Mouse (Mus musculus) R1 (cell line): ENCODE data around the gene Slc46a2.
A peak's percentile ranks its signal among the peaks of the same experiment; 100 is the strongest.

Experiments used
- DNase-seq: peaks from one replicate; pipeline ENCODE4 v3.0.0-alpha.2; 2018; ENCODE audit warnings: low read depth, low spot score

Slc46a2 gene

GRCm38 (mm10) chr4:59891723-59892416 lies 23.0 kb downstream of the Slc46a2 start:
- DNase-seq: no peak

DNA sequence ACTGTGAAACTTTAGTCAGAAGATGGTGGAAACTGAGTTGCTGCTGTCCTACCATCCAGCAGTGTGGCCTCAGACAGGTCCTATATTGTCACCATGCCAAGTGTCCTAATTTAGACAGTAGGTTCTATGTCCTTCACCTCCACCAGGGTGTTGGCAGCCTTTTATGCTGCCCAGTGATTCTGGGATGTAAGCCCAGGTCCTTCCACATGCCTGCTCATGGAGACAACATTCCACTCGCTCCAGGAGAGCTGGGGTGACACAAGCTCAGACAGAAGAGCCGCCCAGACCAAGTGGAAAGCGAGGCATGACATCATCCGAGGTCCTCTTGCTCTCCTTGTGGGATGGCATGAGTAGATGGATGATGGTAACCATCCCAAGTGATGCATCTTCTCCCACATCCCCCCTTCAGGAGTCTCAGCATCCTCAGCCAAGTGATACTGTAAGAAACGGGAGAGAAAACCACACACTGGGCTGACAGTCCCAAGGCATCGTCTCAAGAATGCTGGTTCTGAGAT lies 24.7 kb downstream of the Slc46a2 start:
- no peak for DNase-seq

GRCm38 (mm10) chr4:59888014-59888413 lies 26.8 kb downstream of the Slc46a2 start:
- DNase-seq: no peak

DNA sequence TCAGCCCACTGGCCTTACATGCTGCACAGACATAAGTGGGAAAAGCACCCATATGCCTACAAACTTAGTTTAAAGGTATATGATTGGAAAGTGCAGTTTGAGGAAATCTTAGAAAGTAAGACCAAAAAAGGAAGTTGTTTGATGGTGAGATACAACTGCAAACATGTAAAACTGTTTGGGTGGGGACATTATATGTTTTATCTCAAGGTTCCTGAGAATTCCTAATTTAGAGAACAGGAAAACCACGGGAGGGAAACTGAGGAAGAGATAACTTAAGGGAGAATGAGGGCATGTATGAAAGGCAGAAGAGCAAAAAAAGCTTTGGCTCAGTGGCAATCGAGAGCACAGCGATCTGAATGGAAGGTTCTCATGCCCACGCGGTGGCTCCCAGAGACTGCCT lies 27.8 kb downstream of the Slc46a2 start:
- no peak for DNase-seq

GRCm38 (mm10) chr4:59886281-59886680 lies 28.6 kb downstream of the Slc46a2 start:
- DNase-seq: no peak

DNA sequence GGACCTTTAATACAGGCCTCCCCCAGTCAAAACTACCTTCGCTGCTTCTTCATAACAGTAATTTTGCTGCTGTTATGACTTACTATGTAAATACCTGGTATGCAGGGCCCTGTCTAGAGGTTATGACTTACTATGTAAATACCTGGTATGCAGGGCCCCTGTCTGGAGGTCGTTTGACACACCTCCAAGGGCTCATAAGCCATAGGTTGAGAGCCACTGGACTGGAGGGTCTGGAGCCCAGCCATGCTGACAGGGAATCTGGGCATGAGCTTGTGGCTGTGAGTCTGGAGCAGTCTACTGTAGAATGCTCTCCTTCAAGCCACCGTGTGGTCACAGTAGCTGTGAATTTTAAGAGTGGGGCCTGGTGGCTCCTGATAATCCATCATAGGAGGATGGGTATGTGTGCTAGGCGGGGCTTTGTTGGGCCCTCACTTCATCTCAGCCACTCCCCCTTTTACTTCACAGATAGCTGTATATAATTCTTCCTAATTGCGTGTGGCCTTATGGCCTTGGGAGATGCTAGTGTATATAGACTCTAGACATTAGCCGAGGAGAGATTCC lies 30.6 kb downstream of the Slc46a2 start:
- DNase-seq: no peak

GRCm38 (mm10) chr4:59881210-59881609 lies 33.6 kb downstream of the Slc46a2 start:
- peak; percentile 68 for DNase-seq

DNA sequence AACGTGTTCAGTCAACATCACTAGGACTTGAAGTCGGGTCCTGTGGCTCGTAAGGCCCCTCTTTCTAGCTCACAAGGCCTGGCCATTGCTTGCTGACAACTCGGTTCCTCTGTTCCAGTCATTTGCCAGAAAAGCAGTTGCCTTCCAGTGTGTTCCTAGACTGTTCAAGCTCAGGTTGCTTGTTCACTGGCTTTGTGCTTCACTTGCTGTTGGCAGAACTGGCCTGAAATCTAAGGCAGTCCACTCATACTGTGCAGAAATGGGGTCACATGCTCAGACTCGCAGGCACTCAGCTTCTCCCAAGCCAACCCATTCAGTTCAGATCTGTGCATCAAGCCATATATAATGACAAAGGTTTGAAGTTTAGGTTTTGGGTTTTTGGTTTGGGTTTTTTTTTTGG lies 34.1 kb downstream of the Slc46a2 start:
- DNase-seq: no peak

DNA sequence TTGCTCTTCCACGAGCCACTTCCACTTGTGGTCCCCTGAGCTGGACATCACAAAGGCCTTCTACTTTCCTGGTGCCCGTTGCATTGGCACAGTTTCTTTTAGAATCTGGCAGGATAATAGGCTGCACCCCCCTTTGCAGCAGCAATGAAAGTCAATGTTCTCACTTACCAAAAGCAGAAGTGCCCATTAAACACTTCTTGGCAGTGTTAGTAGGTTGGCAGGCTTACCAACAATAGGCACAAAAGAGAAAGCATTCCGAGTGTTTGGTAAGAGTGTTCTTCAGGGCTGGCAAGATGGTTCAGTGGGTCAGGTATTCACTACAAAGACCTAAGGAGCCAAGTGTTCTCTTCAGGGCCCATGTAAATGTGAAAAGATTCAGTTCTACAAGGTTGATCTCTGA lies 35.4 kb downstream of the Slc46a2 start:
- DNase-seq: no peak

- DNase-seq: no peak
Measured at GRCm38 (mm10) chr4:59878595-59878994, 36.3 kb downstream of the Slc46a2 start.

DNA sequence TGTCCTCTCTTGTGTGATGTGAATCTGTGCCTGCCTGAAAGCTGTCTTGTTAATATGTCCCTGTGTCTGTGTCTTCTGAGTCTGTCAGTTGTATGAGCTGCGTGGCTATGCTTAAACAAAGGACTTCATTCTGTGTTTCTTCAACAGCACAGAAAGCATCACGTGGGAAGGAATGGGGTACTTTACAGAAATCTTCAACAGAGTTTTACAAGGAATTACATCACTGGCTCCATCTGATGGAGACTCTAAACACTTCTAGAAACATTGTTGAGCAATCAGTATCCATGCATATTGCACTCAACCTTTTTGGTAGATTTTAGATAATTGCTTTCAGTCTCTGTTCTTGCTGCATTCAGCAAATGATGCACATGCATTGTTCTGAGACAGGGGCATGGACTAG lies 37.8 kb downstream of the Slc46a2 start:
- no peak for DNase-seq

- DNase-seq: no peak
Measured at GRCm38 (mm10) chr4:59876570-59876969, 38.3 kb downstream of the Slc46a2 start.

DNA sequence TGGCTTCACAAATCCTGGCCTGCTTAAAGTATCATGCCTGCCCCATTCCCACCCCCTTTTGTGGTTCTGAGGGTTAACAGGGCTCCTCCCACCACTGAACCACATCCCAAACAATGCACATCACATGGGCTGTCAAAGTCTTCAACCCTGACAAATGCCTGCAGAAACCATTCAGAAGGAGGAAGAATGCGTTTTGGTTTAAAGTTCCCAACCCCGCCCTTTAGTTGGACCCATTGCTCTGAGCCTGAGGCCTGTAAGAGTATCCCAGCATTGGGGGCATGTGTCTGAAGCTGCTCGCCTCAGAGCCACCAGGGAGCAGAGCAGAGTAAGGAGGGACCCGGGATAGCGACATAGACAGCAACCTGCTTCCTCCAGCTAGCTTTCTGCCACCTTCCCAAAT lies 41.0 kb downstream of the Slc46a2 start:
- peak; percentile 77 for DNase-seq

GRCm38 (mm10) chr4:59873240-59873639 lies 41.6 kb downstream of the Slc46a2 start:
- DNase-seq: no peak

DNA sequence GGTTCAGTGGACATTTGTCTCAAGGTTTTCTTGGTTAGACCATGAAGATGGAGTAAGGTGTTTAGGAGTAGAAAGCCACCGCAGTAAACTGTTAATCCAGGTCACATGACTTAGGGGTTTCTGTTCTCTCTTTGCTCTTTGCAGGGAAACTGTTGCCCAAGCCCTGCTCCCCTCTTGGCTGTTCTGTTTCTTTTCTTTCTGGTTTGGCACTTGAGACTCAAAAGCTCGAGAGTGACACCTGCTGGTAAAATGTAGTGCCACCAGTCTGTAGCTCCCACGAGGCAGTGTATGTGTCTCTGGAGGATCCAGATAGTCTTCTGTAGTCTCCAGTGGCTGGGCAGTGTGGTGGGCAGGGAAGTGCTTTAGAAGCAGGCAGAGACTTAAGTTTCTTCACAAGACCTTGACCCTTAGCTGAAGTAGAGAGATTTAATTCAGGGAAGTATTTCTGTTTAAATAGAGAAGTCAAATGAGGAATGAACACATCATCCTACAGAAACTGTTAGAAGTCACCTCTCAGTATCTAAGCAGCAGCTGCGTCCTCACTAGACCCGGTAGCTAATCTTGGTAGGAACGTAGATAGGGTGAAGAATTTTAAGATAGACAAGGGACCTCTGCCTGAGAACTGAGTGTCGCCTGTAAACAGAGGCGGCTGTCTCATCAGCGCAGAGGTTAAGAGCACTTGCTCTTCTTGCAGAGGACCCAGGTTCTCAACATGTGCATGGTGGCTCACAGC lies 43.8 kb downstream of the Slc46a2 start:
- peak; percentile 83 for DNase-seq

GRCm38 (mm10) chr4:59870433-59870832 lies 44.4 kb downstream of the Slc46a2 start:
- DNase-seq: no peak

DNA sequence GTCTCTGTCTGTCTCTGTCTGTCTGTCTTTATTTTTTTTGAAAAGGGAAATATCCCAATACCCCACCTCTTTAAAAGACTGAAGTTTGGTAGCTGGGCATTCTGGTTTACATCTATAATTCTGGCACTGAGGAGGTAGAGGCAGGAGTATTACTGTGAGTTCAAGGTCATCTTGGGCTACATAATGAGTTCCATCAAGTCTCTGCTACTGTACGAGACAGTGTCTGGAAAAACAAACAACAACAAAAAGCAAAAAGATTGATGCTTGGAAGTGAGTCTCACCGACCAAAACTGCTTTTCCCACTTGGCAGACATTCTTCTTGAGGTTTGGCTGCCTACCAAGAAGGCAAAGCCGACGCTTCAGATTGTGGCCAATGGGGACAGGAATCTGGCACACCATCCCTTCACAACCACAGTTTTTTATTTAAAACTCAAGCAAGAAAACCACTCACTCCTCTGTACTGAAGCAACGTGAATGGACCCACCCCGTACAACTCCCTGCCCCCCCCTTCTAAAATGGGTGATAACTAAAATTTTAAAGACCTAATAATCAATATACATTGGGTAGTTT lies 45.3 kb downstream of the Slc46a2 start:
- no peak for DNase-seq

DNA sequence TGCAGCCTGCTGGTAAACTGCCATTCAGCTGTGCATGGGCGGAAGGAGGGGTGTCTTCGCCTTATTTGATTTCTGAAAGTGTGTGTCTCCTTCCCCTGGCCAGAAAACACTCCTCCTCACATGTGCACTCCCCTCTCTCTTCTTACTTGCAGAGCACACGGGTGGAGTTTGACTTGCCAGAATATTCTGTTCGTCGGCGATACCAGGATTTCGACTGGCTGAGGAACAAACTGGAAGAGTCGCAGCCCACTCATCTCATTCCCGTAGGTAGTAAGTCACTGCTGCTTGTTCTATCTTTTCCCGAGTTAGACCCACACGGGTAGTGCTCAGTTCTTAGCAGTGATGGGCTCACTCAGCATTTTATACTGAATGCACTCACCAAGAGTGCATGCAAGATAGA lies 46.8 kb downstream of the Slc46a2 start:
- DNase-seq: no peak

DNA sequence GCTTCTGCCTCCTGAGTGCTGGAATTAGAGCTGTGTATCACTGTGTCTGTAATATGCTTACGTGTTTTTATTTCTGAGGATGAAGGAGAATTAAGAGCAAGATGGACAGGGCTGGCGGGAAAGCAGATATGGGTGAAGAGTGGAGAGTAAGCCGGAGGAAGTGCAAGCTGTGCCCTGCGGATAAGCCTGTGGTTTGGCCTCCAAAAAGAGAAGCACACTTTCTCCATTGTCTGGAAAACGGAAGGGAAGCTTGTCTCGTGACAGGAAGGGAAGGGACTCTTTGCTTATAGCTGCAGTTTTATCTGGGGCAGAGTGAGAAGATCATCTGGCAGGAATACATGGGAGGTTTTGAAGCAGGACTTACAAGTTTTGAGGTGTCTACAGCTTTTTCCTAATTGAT lies 51.0 kb downstream of the Slc46a2 start:
- DNase-seq: peak; percentile 44

DNA sequence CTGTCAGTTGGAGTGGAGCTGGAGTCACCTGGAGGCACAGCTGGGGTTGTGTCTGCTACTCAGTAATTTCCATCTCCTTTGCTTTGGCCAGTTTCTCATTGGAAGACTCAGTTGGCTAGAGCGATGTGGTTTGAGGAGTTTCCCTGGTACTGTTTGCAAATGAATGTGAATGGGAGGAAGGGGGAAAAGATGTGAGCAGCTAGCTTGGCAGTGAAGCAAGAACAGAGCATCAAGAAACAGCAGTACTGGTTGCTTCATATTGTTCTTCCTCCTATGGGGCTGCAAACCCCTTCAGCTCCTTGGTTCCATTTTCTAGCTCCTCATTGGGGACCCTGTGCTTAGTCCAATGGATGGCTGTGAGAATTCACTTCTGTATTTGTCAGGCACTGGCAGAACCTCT lies 52.5 kb downstream of the Slc46a2 start:
- no peak for DNase-seq

GRCm38 (mm10) chr4:59861871-59862270 lies 53.0 kb downstream of the Slc46a2 start:
- DNase-seq: no peak

- no peak for DNase-seq
Measured at GRCm38 (mm10) chr4:59860431-59860830, 54.4 kb downstream of the Slc46a2 start.
